Mouse (Mus musculus) lung, adult 2 months (tissue): Measurements from ENCODE around the gene Gm9999.

Experiments used
- CTCF ChIP-seq: fragments of 200-500 bp; IDR thresholded peaks from 2 replicates; pipeline ENCODE4 v1.5.1; 2011; ENCODE audit warnings: mild to moderate bottlenecking, low read length, control low read depth; ENCODE audit not compliant: insufficient read depth
- POLR2A ChIP-seq: fragments of 200-500 bp; IDR thresholded peaks from 2 replicates; pipeline ENCODE4 v1.6.1; 2011; ENCODE audit warnings: low read depth, mild to moderate bottlenecking, control low read depth, low read length, borderline replicate concordance; ENCODE audit errors: extremely low read depth

DNA sequence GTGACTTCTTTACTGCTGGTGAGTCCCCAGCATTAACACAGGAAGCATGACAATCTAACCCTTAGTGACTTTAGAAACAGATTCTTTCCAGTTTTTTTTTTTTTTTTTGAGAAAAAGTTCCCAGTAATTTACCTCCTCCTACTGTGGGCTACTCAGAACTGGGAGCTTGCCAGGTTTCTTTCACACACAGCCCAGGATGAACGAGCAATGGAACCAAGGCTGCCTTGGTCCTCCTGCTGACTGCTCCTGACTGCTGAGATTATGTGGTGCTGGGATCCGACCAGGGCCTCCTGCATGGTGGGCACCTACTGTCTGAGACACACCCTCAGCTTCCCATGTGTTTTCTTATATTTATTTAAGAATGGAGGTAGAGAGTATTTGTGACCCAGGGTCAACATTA lies 3.7 kb downstream of the Gm9999 start:
- TF ChIP-seq CTCF (no peak), POLR2A (no peak)
